Mouse (Mus musculus) brain, embryonic 14.5 days (tissue): ENCODE data around the gene Aqp7.

Experiments used
- CTCF ChIP-seq: fragments of 200-500 bp; IDR thresholded peaks from 2 replicates; pipeline ENCODE4 v1.5.1; 2012; ENCODE audit warnings: inconsistent platforms, mild to moderate bottlenecking, moderate library complexity, borderline replicate concordance; ENCODE audit not compliant: insufficient read depth, insufficient read length; ENCODE audit errors: extremely low read depth
- POLR2A ChIP-seq: fragments of 200-500 bp; IDR thresholded peaks from 2 replicates; pipeline ENCODE4 v1.6.1; 2012; ENCODE audit warnings: mild to moderate bottlenecking, inconsistent platforms, borderline replicate concordance; ENCODE audit not compliant: poor library complexity, insufficient read depth, insufficient read length, severe bottlenecking; ENCODE audit errors: extremely low read depth

GRCm38 (mm10) chr4:41051781-41052180, 3.8 kb upstream of the Aqp7 start:
- TF ChIP-seq POLR2A (no peak), CTCF (no peak)
